Mouse (Mus musculus) thymus, adult 2 months (tissue): ENCODE data around the gene Adcy10.

ENCODE experiments used
- CTCF ChIP-seq: fragments of 200-500 bp; IDR thresholded peaks from 2 replicates; pipeline ENCODE4 v1.5.1; 2012; ENCODE audit warnings: mild to moderate bottlenecking, control low read depth, low read length, moderate library complexity, borderline replicate concordance; ENCODE audit not compliant: control insufficient read depth, poor library complexity, insufficient read depth; ENCODE audit errors: extremely low read depth
- POLR2A ChIP-seq: fragments of 200-500 bp; IDR thresholded peaks from 2 replicates; pipeline ENCODE4 v1.6.1; 2012; ENCODE audit warnings: mild to moderate bottlenecking, low read length, control low read depth, moderate library complexity; ENCODE audit not compliant: control insufficient read depth, poor library complexity, insufficient read depth; ENCODE audit errors: extremely low read depth

DNA sequence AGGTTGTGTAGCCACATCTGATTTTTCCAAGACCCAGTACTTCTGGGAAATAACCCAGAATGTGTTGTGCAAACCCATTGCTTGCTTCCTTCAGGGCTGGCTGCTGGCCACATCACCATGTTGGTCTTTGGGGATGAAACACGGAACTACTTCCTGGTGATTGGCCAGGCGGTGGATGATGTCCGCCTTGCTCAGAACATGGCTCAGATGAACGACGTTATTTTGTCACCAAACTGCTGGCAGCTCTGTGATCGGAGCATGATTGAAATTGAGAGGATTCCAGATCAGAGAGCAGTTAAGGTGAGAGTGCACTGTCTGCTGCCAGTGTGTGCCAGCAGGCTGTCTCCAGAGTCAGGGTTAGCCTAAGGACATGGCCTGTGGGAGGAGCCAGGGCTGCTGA is 25.2 kb downstream of the Adcy10 start:
- TF ChIP-seq CTCF = no peak
- no peak for TF ChIP-seq POLR2A
